Mouse (Mus musculus) lung, embryonic 15.5 days (tissue): ENCODE data around the gene Dclre1a. TPM values are rescaled to one million over a fixed set of nuclear protein-coding genes. Genes with fewer than 3 reads are reported as not detected.
A peak's percentile ranks its signal among the peaks of the same experiment; 100 is the strongest.
"Not testable (repeated sequence)": the region's sequence is repeated elsewhere in the genome, so short reads cannot be mapped to it uniquely, and the experiment has no call there.

Experiments used
- ATAC-seq: fragments of 200-750 bp; cut with Nextera tagmentation; 2 replicates; pipeline ENCODE4 v1.8.0; 2017; ENCODE audit warnings: moderate number of reproducible peaks, borderline replicate concordance; ENCODE audit not compliant: low FRiP score, low TSS enrichment; ENCODE audit errors: extremely low read depth
- H3K27ac ChIP-seq: fragments of 300-500 bp; sonication (generic); 2 replicates; pipeline ENCODE4 v1.5.1; 2015; ENCODE audit warnings: moderate library complexity, mild to moderate bottlenecking, inconsistent platforms
- H3K27me3 ChIP-seq: fragments of 300-500 bp; sonication (generic); 2 replicates; pipeline ENCODE4 v1.6.1; 2015; ENCODE audit warnings: inconsistent platforms
- H3K36me3 ChIP-seq: fragments of 300-500 bp; sonication (generic); 2 replicates; pipeline ENCODE4 v1.6.1; 2015; ENCODE audit warnings: inconsistent platforms
- H3K4me1 ChIP-seq: fragments of 300-500 bp; sonication (generic); 2 replicates; pipeline ENCODE4 v1.6.1; 2015; ENCODE audit warnings: inconsistent platforms
- H3K4me2 ChIP-seq: fragments of 300-500 bp; sonication (generic); 2 replicates; pipeline ENCODE4 v1.6.1; 2015; ENCODE audit warnings: inconsistent platforms, mild to moderate bottlenecking, moderate library complexity
- H3K4me3 ChIP-seq: fragments of 300-500 bp; sonication (generic); 2 replicates; pipeline ENCODE4 v1.5.1; 2015; ENCODE audit warnings: mild to moderate bottlenecking, inconsistent platforms
- H3K9ac ChIP-seq: fragments of 300-500 bp; sonication (generic); 2 replicates; pipeline ENCODE4 v1.6.1; 2015; ENCODE audit warnings: inconsistent platforms
- H3K9me3 ChIP-seq: fragments of 300-500 bp; sonication (generic); 2 replicates; pipeline ENCODE4 v1.6.1; 2016; ENCODE audit warnings: inconsistent platforms
- WGBS: fragments of 180-500 bp; shearing (Covaris S2); methylation state at CpG from one replicate; pipeline ENCODE4 v1.1.7; 2015; 5-methylcytosine and 5-hydroxymethylcytosine counted together
- polyA plus RNA-seq: library from polyadenylated mRNA; unstranded; fragments of >200 nt; fragmentation: Nextera tagmentation; extraction: Ambion mirVana; gene quantifications from 2 replicates; pipeline ENCODE4 v1.2.1, GENCODE M21; 2015

The Dclre1a gene
- polyA plus RNA-seq, 1 experiment from 2014 or later = 21.1 TPM

- ATAC-seq, H3K9me3 ChIP-seq, H3K4me2 ChIP-seq, H3K9ac ChIP-seq, H3K27ac ChIP-seq, H3K4me1 ChIP-seq, H3K4me3 ChIP-seq, H3K27me3 ChIP-seq, H3K36me3 ChIP-seq: not testable (repeated sequence)
- no CpG with 5 or more reads among the region's 5 CpGs for WGBS
Observed at GRCm38 (mm10) chr19:56503525-56503924, 44.5 kb downstream of the Dclre1a start.

GRCm38 (mm10) chr19:56503069-56503468, 45.0 kb downstream of the Dclre1a start:
- H3K27ac ChIP-seq, H3K9ac ChIP-seq, H3K27me3 ChIP-seq, H3K4me1 ChIP-seq, H3K36me3 ChIP-seq, ATAC-seq, H3K4me3 ChIP-seq, H3K4me2 ChIP-seq, H3K9me3 ChIP-seq: not testable (repeated sequence)
- WGBS = no CpG with 5 or more reads among the region's 5 CpGs

DNA sequence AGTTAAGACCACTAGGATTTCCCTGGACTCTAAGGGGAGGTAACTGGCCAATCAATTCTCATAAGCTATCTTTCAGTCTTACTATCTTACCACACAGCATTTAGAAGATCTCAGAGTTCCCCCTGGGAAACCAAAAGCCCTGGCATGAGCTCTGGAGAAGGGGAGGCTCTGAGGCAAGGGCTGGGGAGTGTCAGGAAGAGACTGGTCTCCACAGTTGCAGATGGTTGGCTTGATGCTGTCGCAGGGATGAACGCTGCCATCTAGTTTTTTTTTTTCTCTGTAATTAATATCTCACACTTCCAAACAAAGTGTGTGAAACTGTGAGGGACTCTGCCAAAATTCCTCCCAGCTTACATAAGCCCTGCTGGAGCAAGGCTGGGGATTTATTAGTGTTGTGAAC, 53.9 kb downstream of the Dclre1a start:
- not testable (repeated sequence) for H3K4me3 ChIP-seq, H3K36me3 ChIP-seq, ATAC-seq, H3K27me3 ChIP-seq, H3K9me3 ChIP-seq, H3K4me2 ChIP-seq, H3K9ac ChIP-seq, H3K27ac ChIP-seq, H3K4me1 ChIP-seq
- no CpG with 5 or more reads among the region's 2 CpGs for WGBS

- Histone ChIP-seq H3K36me3 (no peaks in the 10 kb centered on the region), H3K4me1 (peaks cover 27% of the 10 kb centered on the region), H3K9me3 (no peaks in the 10 kb centered on the region), H3K27me3 (no peaks in the 10 kb centered on the region), H3K4me3 (no peak overlapping the region), H3K27ac (no peak overlapping the region), H3K4me2 (no peak overlapping the region), H3K9ac (no peak overlapping the region)
- 70% methylated on average over 6 of the region's 6 CpGs for WGBS
- no peak for ATAC-seq
Observed at GRCm38 (mm10) chr19:56489601-56490000, 58.4 kb downstream of the Dclre1a start.

DNA sequence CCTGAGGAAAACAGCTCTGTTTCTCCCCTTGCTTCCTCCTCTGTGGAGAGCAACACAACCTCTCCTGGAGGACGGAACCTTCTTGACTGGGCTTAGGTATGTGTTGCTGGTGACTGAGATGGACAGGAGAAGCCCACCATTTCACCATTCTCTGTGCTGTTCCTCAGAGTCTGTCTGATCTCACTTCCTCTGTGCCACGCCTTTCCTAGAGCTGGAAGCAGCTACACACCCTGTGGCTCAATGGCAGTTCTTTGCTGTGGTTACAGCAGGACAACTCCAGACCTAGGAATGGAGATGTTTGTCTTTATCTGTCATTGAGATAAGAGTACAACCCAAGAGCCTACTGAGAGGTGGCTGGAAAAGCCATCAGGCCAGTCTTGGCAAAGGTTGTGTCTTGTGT, 60.7 kb downstream of the Dclre1a start:
- Histone ChIP-seq H3K4me1 (peaks cover 30% of the 10 kb centered on the region), H3K9ac (no peak overlapping the region), H3K4me2 (no peak overlapping the region), H3K36me3 (no peaks in the 10 kb centered on the region), H3K4me3 (no peak overlapping the region), H3K27me3 (no peaks in the 10 kb centered on the region), H3K9me3 (no peaks in the 10 kb centered on the region), H3K27ac (no peak overlapping the region)
- no peak for ATAC-seq
- 93% methylated on average over 2 of the region's 2 CpGs for WGBS

GRCm38 (mm10) chr19:56486926-56487325, 61.1 kb downstream of the Dclre1a start:
- Histone ChIP-seq H3K4me2 (no peak overlapping the region), H3K27ac (peak overlapping the region; percentile 78; the same call in 1 of the 2 replicates), H3K9me3 (no peaks in the 10 kb centered on the region), H3K4me1 (peaks cover 30% of the 10 kb centered on the region), H3K27me3 (no peaks in the 10 kb centered on the region), H3K4me3 (no peak overlapping the region), H3K9ac (no peak overlapping the region), H3K36me3 (no peaks in the 10 kb centered on the region)
- ATAC-seq = no peak
- WGBS = 56% methylated on average over 7 of the region's 7 CpGs

DNA sequence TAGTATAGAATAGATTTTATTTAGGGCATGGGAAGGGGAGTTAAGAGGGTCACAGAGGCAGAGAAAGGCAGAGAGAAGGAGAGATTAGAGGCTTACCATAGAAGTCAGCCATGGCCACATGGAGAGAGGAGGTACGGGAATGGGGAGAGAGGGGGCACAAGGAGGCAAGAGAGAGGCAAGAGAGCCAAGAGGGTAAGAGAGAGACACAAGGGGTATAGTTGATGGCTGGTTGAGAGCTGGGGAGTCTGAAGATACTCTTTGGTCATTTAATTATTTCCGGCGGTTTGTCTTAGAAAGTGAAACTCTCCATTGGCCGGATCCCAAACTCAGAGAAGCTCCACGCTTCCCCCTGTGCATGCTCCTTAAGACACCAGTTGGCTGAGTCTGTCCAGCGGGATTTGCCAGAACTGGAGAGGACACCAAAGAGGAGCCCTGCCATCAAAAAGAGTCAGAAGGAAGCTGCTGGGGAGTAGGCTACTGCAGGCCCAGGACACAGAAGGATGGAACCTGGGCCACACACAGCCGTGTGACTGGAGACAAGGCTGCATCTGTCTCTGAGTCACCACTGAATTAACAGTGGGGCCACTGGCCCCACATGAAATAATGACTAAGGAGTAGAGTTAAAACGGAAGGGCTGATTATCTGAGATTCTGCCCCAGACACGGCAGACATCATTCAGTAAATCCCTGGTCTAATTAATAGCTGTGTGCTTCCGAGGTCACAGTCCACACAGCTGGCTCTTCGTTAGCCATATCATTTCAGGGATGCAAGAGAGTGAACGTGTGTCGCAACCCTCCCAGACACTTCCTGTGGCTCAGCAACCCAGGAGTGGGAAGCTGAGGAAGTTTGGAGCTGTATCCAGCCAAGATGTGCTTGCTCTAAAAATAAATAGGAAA, 62.4 kb downstream of the Dclre1a start:
- H3K27me3 ChIP-seq = no peaks in the 10 kb centered on the region
- no peaks in the 10 kb centered on the region for H3K36me3 ChIP-seq
- ATAC-seq = peak; percentile 81
- 41% methylated on average over 13 of the region's 13 CpGs for WGBS
- peak overlapping the region; percentile 29 for H3K4me2 ChIP-seq
- H3K27ac ChIP-seq = peak overlapping the region; percentile 78
- H3K4me1 ChIP-seq = peaks cover 30% of the 10 kb centered on the region
- no peak overlapping the region for H3K4me3 ChIP-seq
- H3K9me3 ChIP-seq = no peaks in the 10 kb centered on the region
- H3K9ac ChIP-seq = no peak overlapping the region

DNA sequence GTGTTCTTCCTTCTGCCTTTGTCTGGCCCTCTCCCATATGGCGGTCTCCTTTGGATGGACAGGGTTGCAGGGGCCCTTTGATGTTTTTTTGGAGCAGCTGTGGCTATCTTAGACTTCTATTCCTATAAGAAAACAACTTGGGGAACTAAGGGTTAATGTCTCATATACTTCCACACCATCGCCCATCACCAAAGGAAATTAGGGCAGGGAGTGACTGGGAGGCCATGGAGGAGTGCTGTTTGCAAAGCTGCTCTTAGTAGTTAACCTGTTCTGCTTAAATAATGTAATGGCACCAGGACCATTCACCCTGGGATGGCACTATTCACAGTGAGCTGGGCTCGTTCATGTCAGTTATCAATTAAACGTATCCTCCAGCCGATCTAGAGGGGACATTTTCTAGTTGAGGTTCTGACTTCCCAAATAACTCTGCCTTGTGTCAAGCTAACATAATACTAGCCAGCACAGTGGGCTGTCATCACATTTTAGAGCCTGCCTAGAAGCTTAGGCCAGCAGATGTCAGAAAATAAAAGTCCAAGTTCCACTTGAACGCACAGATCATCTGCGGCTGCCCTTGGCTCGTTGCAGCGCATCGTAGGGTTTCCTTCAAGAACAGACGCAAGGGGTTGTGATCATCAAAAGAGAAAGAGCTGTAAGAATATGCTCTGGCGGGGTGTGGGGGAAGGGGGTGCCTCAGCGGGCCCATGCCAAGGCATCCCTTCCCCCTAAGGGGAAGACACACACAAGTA, 63.2 kb downstream of the Dclre1a start:
- Histone ChIP-seq H3K4me2 (peak overlapping the region; percentile 29; the same call in 1 of the 2 replicates), H3K9ac (no peak overlapping the region), H3K36me3 (no peaks in the 10 kb centered on the region), H3K27me3 (no peaks in the 10 kb centered on the region), H3K27ac (peak overlapping the region; percentile 78), H3K4me3 (no peak overlapping the region), H3K4me1 (peaks cover 30% of the 10 kb centered on the region), H3K9me3 (no peaks in the 10 kb centered on the region)
- 72% methylated on average over 13 of the region's 13 CpGs for WGBS
- no peak for ATAC-seq

Other genes starting within 250 kb of the Dclre1a start
- 0.86 and 1.0 TPM in 2 replicates for gene Nrap, start 158.2 kb downstream of the Dclre1a start, polyA plus RNA-seq
- 33.4 and 34.8 TPM in 2 replicates for gene Casp7, start 151.1 kb downstream of the Dclre1a start, polyA plus RNA-seq
- 0.31 and 0.60 TPM in 2 replicates for gene Plekhs1, start 86.6 kb downstream of the Dclre1a start, polyA plus RNA-seq
- gene Nhlrc2, start within 50 bp of the Dclre1a start, polyA plus RNA-seq = 19.1 and 19.4 TPM in 2 replicates
- gene Adrb1, start 174.0 kb upstream of the Dclre1a start, polyA plus RNA-seq = 1.4 and 1.5 TPM in 2 replicates